Mouse (Mus musculus) hindbrain, embryonic 14.5 days (tissue): ENCODE measurements around the gene Med7. TPM values are rescaled to one million over a fixed set of nuclear protein-coding genes. Genes with fewer than 3 reads are reported as not detected.

Source experiments
- ATAC-seq: fragments of 200-750 bp; cut with Nextera tagmentation; 2 replicates; pipeline ENCODE4 v1.8.0; 2017; ENCODE audit warnings: moderate number of reproducible peaks, mild to moderate bottlenecking, moderate TSS enrichment, moderate library complexity; ENCODE audit not compliant: low FRiP score
- DNase-seq: peaks from one replicate; pipeline ENCODE4 v3.0.0-alpha.2; 2015; ENCODE audit warnings: low spot score
- H3K27ac ChIP-seq: fragments of 300-500 bp; sonication (generic); 2 replicates; pipeline ENCODE4 v1.5.1; 2014; ENCODE audit warnings: mild to moderate bottlenecking, moderate library complexity
- H3K27me3 ChIP-seq: fragments of 300-500 bp; sonication (generic); 2 replicates; pipeline ENCODE4 v1.6.1; 2014; ENCODE audit warnings: mild to moderate bottlenecking, low read length, mixed read lengths; ENCODE audit not compliant: control insufficient read depth, insufficient read depth
- H3K36me3 ChIP-seq: fragments of 300-500 bp; sonication (generic); replicated peaks from 2 replicates; pipeline ENCODE4 v1.6.1; 2014; ENCODE audit not compliant: control insufficient read depth, insufficient read depth
- H3K4me1 ChIP-seq: fragments of 300-500 bp; sonication (generic); replicated peaks from 2 replicates; pipeline ENCODE4 v1.6.1; 2014; ENCODE audit warnings: antibody characterized with exemption, low read length, mixed read lengths; ENCODE audit not compliant: control insufficient read depth, insufficient read depth
- H3K4me2 ChIP-seq: fragments of 300-500 bp; sonication (generic); replicated peaks from 2 replicates; pipeline ENCODE4 v1.6.1; 2014; ENCODE audit warnings: mild to moderate bottlenecking, moderate library complexity
- H3K4me3 ChIP-seq: fragments of 300-500 bp; sonication (generic); replicated peaks from 2 replicates; pipeline ENCODE4 v1.5.1; 2014; ENCODE audit warnings: mild to moderate bottlenecking, low read length
- H3K9ac ChIP-seq: fragments of 300-500 bp; sonication (generic); 2 replicates; pipeline ENCODE4 v1.6.1; 2014
- H3K9me3 ChIP-seq: fragments of 300-500 bp; sonication (generic); 2 replicates; pipeline ENCODE4 v1.6.1; 2016; ENCODE audit warnings: low read length; ENCODE audit not compliant: control insufficient read depth
- WGBS: fragments of 180-500 bp; shearing (Covaris S2); extraction: QIAGEN DNeasy Blood & Tissue Kit; methylation state at CpG from one replicate; pipeline ENCODE4 v1.1.7; 2014; 5-methylcytosine and 5-hydroxymethylcytosine counted together
- polyA plus RNA-seq: library from polyadenylated mRNA; unstranded; fragments of >200 nt; fragmentation: Nextera tagmentation; extraction: Ambion mirVana; gene quantifications from 2 replicates; pipeline ENCODE4 v1.2.1, GENCODE M21; 2014

Gene Med7
- polyA plus RNA-seq, result 67.2 and 74.2 TPM in 2 replicates

DNA sequence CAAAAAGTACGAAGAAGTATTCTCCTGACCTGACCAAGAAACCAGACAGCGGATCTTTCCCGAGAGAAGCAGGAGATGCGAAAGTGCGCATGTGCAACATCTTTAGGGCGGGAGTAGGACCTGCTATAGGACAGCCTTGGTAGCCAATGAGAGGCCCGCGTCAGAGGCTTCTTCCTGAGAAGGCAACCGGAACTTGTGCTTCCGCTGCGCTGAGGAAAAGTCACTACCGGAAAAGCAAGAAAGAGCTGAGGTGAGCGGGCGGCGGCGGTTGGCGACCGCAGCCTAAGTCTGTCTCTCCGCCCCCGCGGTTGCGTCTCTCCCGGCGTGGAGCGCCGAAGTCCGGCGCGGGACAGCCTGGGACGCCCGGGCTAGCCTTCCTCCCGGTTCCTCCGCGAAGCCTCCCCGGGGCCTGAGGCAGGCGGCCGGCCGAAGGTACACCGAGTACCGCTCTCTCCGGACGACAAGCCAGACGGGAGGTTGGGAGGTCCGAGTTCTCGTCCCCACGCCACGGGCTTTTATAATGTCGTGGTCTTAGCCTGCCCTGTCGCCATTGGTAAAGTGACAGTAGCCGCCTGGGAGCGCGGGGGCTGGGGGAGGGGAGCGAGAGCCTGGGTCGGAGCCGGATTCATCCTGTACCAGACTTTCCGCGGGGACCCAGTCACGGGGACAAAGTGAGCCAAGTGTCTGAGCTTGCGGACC is at the start of gene Med7:
Gene Med7, plus strand, starts transcription at position 166 of the 699 bp plus-strand sequence.
- DNase-seq (peak; percentile 91), ATAC-seq (peak; percentile 99)
- WGBS, result under 1% methylated on average over 58 of the region's 59 CpGs
- H3K9me3 ChIP-seq, result no peaks in the 10 kb centered on the region
- peaks cover 21% of the 10 kb centered on the region for H3K36me3 ChIP-seq
- H3K4me1 ChIP-seq, result peaks cover 5% of the 10 kb centered on the region
- no peaks in the 10 kb centered on the region for H3K27me3 ChIP-seq
- H3K9ac ChIP-seq, result peak within 1 kb of the TSS; percentile 76
- H3K4me3 ChIP-seq, result peak within 1 kb of the TSS; percentile 79
- H3K4me2 ChIP-seq, result peak within 1 kb of the TSS; percentile 93
- H3K27ac ChIP-seq, result peak within 1 kb of the TSS; percentile 79

DNA sequence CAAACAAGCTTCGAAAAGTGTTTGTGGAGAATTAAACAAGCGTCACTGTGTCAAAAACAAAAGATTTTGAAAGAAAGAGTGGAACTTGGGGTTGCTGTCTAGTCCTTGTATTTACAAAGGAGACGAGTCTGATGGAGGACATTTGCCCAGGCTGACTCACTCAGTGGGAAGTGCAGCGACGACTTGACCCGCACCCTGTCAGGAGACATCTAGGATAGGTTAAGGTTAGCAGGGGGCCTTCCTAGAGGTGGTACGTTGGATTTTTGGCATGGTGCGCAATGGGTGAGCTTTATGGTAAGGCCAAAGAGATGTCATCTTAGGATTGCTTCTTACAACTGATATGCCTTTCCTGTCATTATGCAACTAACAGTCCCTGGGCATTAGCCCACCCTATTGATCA is 49.7 kb upstream of the Med7 start:
- no peaks in the 10 kb centered on the region for H3K4me1 ChIP-seq
- H3K27ac ChIP-seq, result no peak overlapping the region
- no peaks in the 10 kb centered on the region for H3K9me3 ChIP-seq
- no peak overlapping the region for H3K9ac ChIP-seq
- no peak overlapping the region for H3K4me2 ChIP-seq
- no peak overlapping the region for H3K4me3 ChIP-seq
- DNase-seq (no peak), ATAC-seq (no peak)
- no peaks in the 10 kb centered on the region for H3K36me3 ChIP-seq
- H3K27me3 ChIP-seq, result no peaks in the 10 kb centered on the region
- WGBS, result 91% methylated on average over 8 of the region's 8 CpGs

DNA sequence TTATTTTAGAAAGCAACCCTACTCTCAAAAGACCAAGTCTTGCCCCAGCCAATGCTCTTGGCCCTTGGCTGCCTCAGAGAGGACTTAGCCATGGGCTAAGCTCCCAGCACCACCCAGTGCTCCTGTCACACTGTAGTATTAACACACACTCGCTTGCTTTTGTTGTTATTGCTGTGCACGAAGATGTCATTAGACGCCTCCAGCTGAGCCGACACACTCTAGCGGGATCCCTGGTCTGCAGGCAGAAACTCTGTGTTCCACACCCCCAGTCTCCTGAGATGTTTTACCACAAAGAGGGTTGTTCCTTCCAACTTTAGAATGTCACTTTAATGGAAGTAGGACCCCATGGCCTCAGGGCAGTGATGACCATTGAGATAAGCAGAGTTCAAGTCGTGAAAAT is 48.3 kb upstream of the Med7 start:
- Histone ChIP-seq H3K9ac (no peak overlapping the region), H3K36me3 (no peaks in the 10 kb centered on the region), H3K9me3 (no peaks in the 10 kb centered on the region), H3K4me3 (no peak overlapping the region), H3K4me2 (no peak overlapping the region), H3K4me1 (no peaks in the 10 kb centered on the region), H3K27me3 (no peaks in the 10 kb centered on the region), H3K27ac (no peak overlapping the region)
- 76% methylated on average over 6 of the region's 6 CpGs for WGBS
- DNase-seq (no peak), ATAC-seq (no peak)

DNA sequence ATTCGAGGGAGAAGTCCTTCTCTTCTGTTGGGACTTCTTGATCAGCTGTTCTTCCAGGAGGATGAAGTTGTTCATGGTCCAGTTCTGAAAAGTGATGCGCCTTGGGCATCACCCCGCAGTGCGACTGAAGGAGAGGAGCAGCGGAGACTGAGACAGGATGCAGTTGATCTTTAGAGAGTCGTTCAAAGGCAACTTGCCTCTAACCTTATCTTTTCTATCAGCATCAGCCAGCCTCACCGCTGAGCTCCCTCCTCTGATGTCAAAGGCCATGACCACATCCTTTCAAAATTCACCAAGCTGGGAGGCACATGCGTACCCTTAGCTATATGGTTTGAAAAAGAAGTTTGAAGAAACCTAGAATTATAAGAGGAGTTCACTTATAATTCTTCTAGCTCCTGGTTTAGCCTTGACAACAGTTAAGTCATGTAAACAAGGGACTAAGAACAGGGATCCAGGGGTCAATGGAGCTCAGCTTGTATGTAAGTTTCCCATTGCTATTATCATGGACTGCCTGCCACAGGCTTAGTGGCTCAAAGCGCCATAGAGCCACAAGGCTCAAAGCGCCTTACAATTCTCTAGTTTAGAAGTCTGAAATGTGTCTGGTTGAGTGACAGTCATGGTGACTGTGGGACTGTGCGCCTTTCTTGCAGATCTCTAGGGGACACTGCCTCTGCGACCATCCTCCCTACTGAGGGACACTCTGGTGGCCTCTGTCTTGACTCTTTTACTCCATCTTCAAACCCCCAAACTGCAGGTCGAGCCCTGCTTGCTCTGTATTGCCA is 47.2 kb upstream of the Med7 start, which contains the start of gene Itk:
Gene Itk, minus strand, starts transcription at position 180 of the 782 bp plus-strand sequence.
- no peak within 1 kb of the TSS for H3K27ac ChIP-seq
- H3K36me3 ChIP-seq, result no peaks in the 10 kb centered on the region
- no peaks in the 10 kb centered on the region for H3K27me3 ChIP-seq
- H3K4me3 ChIP-seq, result no peak within 1 kb of the TSS
- WGBS, result 86% methylated on average over 13 of the region's 13 CpGs
- ATAC-seq (no peak), DNase-seq (no peak)
- no peaks in the 10 kb centered on the region for H3K4me1 ChIP-seq
- H3K9me3 ChIP-seq, result no peaks in the 10 kb centered on the region
- H3K4me2 ChIP-seq, result no peak within 1 kb of the TSS
- H3K9ac ChIP-seq, result no peak within 1 kb of the TSS

GRCm38 (mm10) chr11:46390621-46391020 is 46.1 kb upstream of the Med7 start:
- H3K9ac ChIP-seq, result no peak overlapping the region
- no peak overlapping the region for H3K27ac ChIP-seq
- H3K36me3 ChIP-seq, result no peaks in the 10 kb centered on the region
- H3K9me3 ChIP-seq, result no peaks in the 10 kb centered on the region
- no peak for DNase-seq
- no peak overlapping the region for H3K4me2 ChIP-seq
- WGBS, result 55% methylated on average over 3 of the region's 3 CpGs
- no peak for ATAC-seq
- H3K27me3 ChIP-seq, result no peaks in the 10 kb centered on the region
- no peaks in the 10 kb centered on the region for H3K4me1 ChIP-seq
- H3K4me3 ChIP-seq, result no peak overlapping the region

- Histone ChIP-seq H3K27ac (no peak overlapping the region), H3K36me3 (no peaks in the 10 kb centered on the region), H3K4me1 (no peaks in the 10 kb centered on the region), H3K4me3 (no peak overlapping the region), H3K4me2 (no peak overlapping the region), H3K27me3 (no peaks in the 10 kb centered on the region), H3K9ac (no peak overlapping the region), H3K9me3 (no peaks in the 10 kb centered on the region)
- DNase-seq (no peak), ATAC-seq (no peak)
- 86% methylated on average over 7 of the region's 7 CpGs for WGBS
Measured at GRCm38 (mm10) chr11:46392890-46393289, 43.8 kb upstream of the Med7 start.

DNA sequence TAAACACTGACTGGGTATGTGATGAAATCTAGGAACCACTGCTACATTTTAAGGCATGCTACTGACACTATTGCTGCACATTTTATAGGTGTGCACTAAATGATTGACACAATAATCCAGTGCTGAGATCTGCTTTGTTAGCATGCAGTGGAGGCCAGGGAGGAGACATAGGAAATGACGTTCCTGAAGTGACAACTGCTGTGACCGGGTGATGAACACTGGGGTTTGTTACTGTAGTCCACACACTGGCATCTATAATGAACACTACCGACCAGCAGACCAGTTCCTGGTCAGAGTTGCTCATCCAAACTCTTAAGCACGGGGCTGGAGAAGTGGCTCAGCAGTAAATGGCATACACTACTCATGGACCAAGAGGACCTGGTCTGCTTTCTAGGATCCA is 43.3 kb upstream of the Med7 start:
- Histone ChIP-seq H3K9me3 (no peaks in the 10 kb centered on the region), H3K36me3 (no peaks in the 10 kb centered on the region), H3K4me1 (no peaks in the 10 kb centered on the region), H3K4me3 (no peak overlapping the region), H3K27ac (no peak overlapping the region), H3K4me2 (no peak overlapping the region), H3K27me3 (no peaks in the 10 kb centered on the region), H3K9ac (no peak overlapping the region)
- no peak for ATAC-seq
- DNase-seq, result no peak
- WGBS, result 88% methylated on average over 4 of the region's 4 CpGs

DNA sequence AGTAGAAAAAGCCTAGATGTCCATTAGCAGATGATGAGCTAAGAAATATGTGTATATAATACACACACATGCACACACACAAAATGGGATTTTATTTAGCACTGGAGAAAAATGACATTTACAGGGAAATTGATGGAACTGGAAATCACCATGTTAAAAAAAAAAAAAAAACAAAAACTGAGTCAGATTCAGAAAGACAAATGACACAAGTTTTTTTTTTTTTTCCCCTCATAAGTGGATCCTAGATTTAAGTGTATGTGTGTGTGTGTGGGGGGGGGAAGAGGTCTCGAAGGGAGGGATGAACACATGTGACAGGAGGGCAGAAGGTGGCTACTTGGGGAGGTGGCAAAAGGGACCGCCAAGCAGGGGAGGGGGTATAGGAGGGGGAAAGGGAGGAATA is 41.6 kb upstream of the Med7 start:
- Histone ChIP-seq H3K9ac (no peak overlapping the region), H3K27me3 (no peaks in the 10 kb centered on the region), H3K4me1 (no peaks in the 10 kb centered on the region), H3K36me3 (no peaks in the 10 kb centered on the region), H3K4me3 (no peak overlapping the region), H3K4me2 (no peak overlapping the region), H3K27ac (no peak overlapping the region), H3K9me3 (no peaks in the 10 kb centered on the region)
- DNase-seq (no peak), ATAC-seq (no peak)
- 81% methylated on average over 2 of the region's 2 CpGs for WGBS

- H3K9ac ChIP-seq, result no peak overlapping the region
- no peak for DNase-seq
- H3K4me2 ChIP-seq, result no peak overlapping the region
- H3K36me3 ChIP-seq, result no peaks in the 10 kb centered on the region
- 97% methylated on average over 2 of the region's 2 CpGs for WGBS
- no peaks in the 10 kb centered on the region for H3K4me1 ChIP-seq
- no peak overlapping the region for H3K27ac ChIP-seq
- no peaks in the 10 kb centered on the region for H3K9me3 ChIP-seq
- H3K27me3 ChIP-seq, result no peaks in the 10 kb centered on the region
- ATAC-seq, result no peak
- H3K4me3 ChIP-seq, result no peak overlapping the region
Measured at GRCm38 (mm10) chr11:46395698-46396097, 41.0 kb upstream of the Med7 start.
